Mouse (Mus musculus) midbrain, embryonic 13.5 days (tissue): ENCODE results near the gene Npr2. TPM values are rescaled to one million over a fixed set of nuclear protein-coding genes. Genes with fewer than 3 reads are reported as not detected.

Experiments used
- ATAC-seq: fragments of 200-750 bp; cut with Nextera tagmentation; 2 replicates; pipeline ENCODE4 v1.8.0; 2017; ENCODE audit warnings: mild to moderate bottlenecking, moderate TSS enrichment, moderate library complexity
- H3K27ac ChIP-seq: fragments of 300-500 bp; sonication (generic); 2 replicates; pipeline ENCODE4 v1.5.1; 2015; ENCODE audit warnings: inconsistent platforms, mild to moderate bottlenecking, moderate library complexity
- H3K27me3 ChIP-seq: fragments of 300-500 bp; sonication (generic); 2 replicates; pipeline ENCODE4 v1.6.1; 2015; ENCODE audit warnings: mild to moderate bottlenecking, inconsistent platforms
- H3K36me3 ChIP-seq: fragments of 300-500 bp; sonication (generic); 2 replicates; pipeline ENCODE4 v1.6.1; 2015; ENCODE audit warnings: mild to moderate bottlenecking, inconsistent platforms
- H3K4me1 ChIP-seq: fragments of 300-500 bp; sonication (generic); replicated peaks from 2 replicates; pipeline ENCODE4 v1.6.1; 2015; ENCODE audit warnings: inconsistent platforms
- H3K4me2 ChIP-seq: fragments of 300-500 bp; sonication (generic); replicated peaks from 2 replicates; pipeline ENCODE4 v1.6.1; 2015; ENCODE audit warnings: moderate library complexity, mild to moderate bottlenecking, inconsistent platforms
- H3K4me3 ChIP-seq: fragments of 300-500 bp; sonication (generic); replicated peaks from 2 replicates; pipeline ENCODE4 v1.5.1; 2015; ENCODE audit warnings: mild to moderate bottlenecking, inconsistent platforms
- H3K9ac ChIP-seq: fragments of 300-500 bp; sonication (generic); replicated peaks from 2 replicates; pipeline ENCODE4 v1.6.1; 2015; ENCODE audit warnings: mild to moderate bottlenecking, inconsistent platforms
- H3K9me3 ChIP-seq: fragments of 300-500 bp; sonication (generic); 2 replicates; pipeline ENCODE4 v1.6.1; 2016; ENCODE audit warnings: mild to moderate bottlenecking, inconsistent platforms
- WGBS: fragments of 180-500 bp; shearing (Covaris S2); methylation state at CpG from one replicate; pipeline ENCODE4 v1.1.7; 2015; 5-methylcytosine and 5-hydroxymethylcytosine counted together
- polyA plus RNA-seq: library from polyadenylated mRNA; unstranded; fragments of >200 nt; fragmentation: Nextera tagmentation; extraction: Ambion mirVana; gene quantifications from 2 replicates; pipeline ENCODE4 v1.2.1, GENCODE M21; 2015

The Npr2 gene
- polyA plus RNA-seq, 1 experiment from 2014 or later: 14.7 TPM

- H3K27ac ChIP-seq: peak overlapping the region; percentile 85
- no peaks in the 10 kb centered on the region for H3K9me3 ChIP-seq
- ATAC-seq: peak; percentile 28; the same call in 1 of the 2 replicates
- H3K9ac ChIP-seq: peak overlapping the region; percentile 95
- peak overlapping the region; percentile 63 for H3K4me3 ChIP-seq
- H3K27me3 ChIP-seq: no peaks in the 10 kb centered on the region; the same call in 1 of the 2 replicates
- H3K36me3 ChIP-seq: no peaks in the 10 kb centered on the region
- H3K4me1 ChIP-seq: peaks cover 38% of the 10 kb centered on the region
- H3K4me2 ChIP-seq: peak overlapping the region; percentile 90
- 42% methylated on average over 42 of the region's 42 CpGs for WGBS
Observed at GRCm38 (mm10) chr4:43631956-43632920, 503 bp downstream of the Npr2 start.

- no peak for ATAC-seq
- H3K9ac ChIP-seq: no peak overlapping the region
- H3K4me2 ChIP-seq: peak overlapping the region; percentile 90
- no peak overlapping the region for H3K27ac ChIP-seq
- peaks cover 38% of the 10 kb centered on the region for H3K4me1 ChIP-seq
- H3K4me3 ChIP-seq: 0 out of 2 replicates have a peak overlapping the region, but pooled peaks have one; percentile 63
- H3K27me3 ChIP-seq: no peaks in the 10 kb centered on the region; the same call in 1 of the 2 replicates
- H3K9me3 ChIP-seq: no peaks in the 10 kb centered on the region
- H3K36me3 ChIP-seq: no peaks in the 10 kb centered on the region
- 76% methylated on average over 8 of the region's 8 CpGs for WGBS
Observed at GRCm38 (mm10) chr4:43633296-43633695, 1.6 kb downstream of the Npr2 start.

- Histone ChIP-seq H3K4me1 (peaks cover 38% of the 10 kb centered on the region), H3K9ac (no peak overlapping the region)
Observed at GRCm38 (mm10) chr4:43633736-43634135, 2.0 kb downstream of the Npr2 start.

GRCm38 (mm10) chr4:43634621-43635374 lies 3.1 kb downstream of the Npr2 start:
- no peak for ATAC-seq
- H3K9ac ChIP-seq: no peak overlapping the region
- no peaks in the 10 kb centered on the region for H3K36me3 ChIP-seq
- H3K9me3 ChIP-seq: no peaks in the 10 kb centered on the region
- no peak overlapping the region for H3K27ac ChIP-seq
- no peaks in the 10 kb centered on the region; the same call in 1 of the 2 replicates for H3K27me3 ChIP-seq
- H3K4me1 ChIP-seq: peaks cover 38% of the 10 kb centered on the region
- no peak overlapping the region for H3K4me2 ChIP-seq
- 87% methylated on average over 7 of the region's 7 CpGs for WGBS
- H3K4me3 ChIP-seq: no peak overlapping the region

More at GRCm38 (mm10) chr4:43633736-43634135, 2.0 kb downstream of the Npr2 start:
- no peaks in the 10 kb centered on the region for H3K9me3 ChIP-seq
- no peaks in the 10 kb centered on the region for H3K36me3 ChIP-seq
- H3K4me2 ChIP-seq: peak overlapping the region; percentile 90
- no peak overlapping the region for H3K27ac ChIP-seq
- no peak for ATAC-seq
- no peaks in the 10 kb centered on the region; the same call in 1 of the 2 replicates for H3K27me3 ChIP-seq
- 97% methylated on average over 2 of the region's 2 CpGs for WGBS
- H3K4me3 ChIP-seq: no peak overlapping the region

GRCm38 (mm10) chr4:43636751-43637150 lies 5.0 kb downstream of the Npr2 start:
- peaks cover 25% of the 10 kb centered on the region for H3K4me1 ChIP-seq
- no peak overlapping the region for H3K4me2 ChIP-seq
- no peak overlapping the region for H3K27ac ChIP-seq
- H3K9ac ChIP-seq: no peak overlapping the region
- no peaks in the 10 kb centered on the region for H3K36me3 ChIP-seq
- H3K4me3 ChIP-seq: no peak overlapping the region
- H3K9me3 ChIP-seq: no peaks in the 10 kb centered on the region
- H3K27me3 ChIP-seq: no peaks in the 10 kb centered on the region; the same call in 1 of the 2 replicates
- no peak for ATAC-seq
- WGBS: 77% methylated on average over 6 of the region's 6 CpGs

GRCm38 (mm10) chr4:43640076-43640475 lies 8.3 kb downstream of the Npr2 start:
- H3K4me2 ChIP-seq: no peak overlapping the region
- no peak overlapping the region for H3K9ac ChIP-seq
- no peaks in the 10 kb centered on the region for H3K27me3 ChIP-seq
- no peak overlapping the region for H3K27ac ChIP-seq
- peaks cover 22% of the 10 kb centered on the region for H3K36me3 ChIP-seq
- no peaks in the 10 kb centered on the region for H3K4me1 ChIP-seq
- H3K9me3 ChIP-seq: no peaks in the 10 kb centered on the region
- WGBS: 83% methylated on average over 9 of the region's 9 CpGs
- ATAC-seq: no peak
- no peak overlapping the region for H3K4me3 ChIP-seq

- 81% methylated on average over 6 of the region's 6 CpGs for WGBS
- Histone ChIP-seq H3K27me3 (no peaks in the 10 kb centered on the region), H3K4me2 (no peak overlapping the region), H3K4me3 (no peak overlapping the region), H3K4me1 (no peaks in the 10 kb centered on the region), H3K9ac (no peak overlapping the region), H3K27ac (no peak overlapping the region), H3K36me3 (peaks cover 22% of the 10 kb centered on the region), H3K9me3 (no peaks in the 10 kb centered on the region)
- ATAC-seq: no peak
Observed at GRCm38 (mm10) chr4:43640491-43640890, 8.8 kb downstream of the Npr2 start.

GRCm38 (mm10) chr4:43649783-43650182 lies 18.0 kb downstream of the Npr2 start:
- 96% methylated on average over 3 of the region's 3 CpGs for WGBS
- H3K36me3 ChIP-seq: peaks cover 49% of the 10 kb centered on the region

GRCm38 (mm10) chr4:43652726-43653125 lies 21.0 kb downstream of the Npr2 start:
- Histone ChIP-seq H3K9ac (0 out of 2 replicates have a peak overlapping the region, but pooled peaks have one; percentile 10), H3K4me2 (peak overlapping the region; percentile 50)
- no peak for ATAC-seq

More at GRCm38 (mm10) chr4:43649783-43650182, 18.0 kb downstream of the Npr2 start:
- ATAC-seq: no peak
- no peaks in the 10 kb centered on the region for H3K27me3 ChIP-seq
- H3K4me1 ChIP-seq: peaks cover 13% of the 10 kb centered on the region
- H3K9me3 ChIP-seq: peaks cover 4% of the 10 kb centered on the region; the same call in 1 of the 2 replicates
- H3K4me2 ChIP-seq: no peak overlapping the region
- no peak overlapping the region for H3K9ac ChIP-seq
- H3K27ac ChIP-seq: no peak overlapping the region
- H3K4me3 ChIP-seq: no peak overlapping the region

GRCm38 (mm10) chr4:43653161-43654015 lies 21.7 kb downstream of the Npr2 start, which contains the start of gene Spag8:
TSS of gene Spag8 (minus strand) at chr4:43653594.
- 16% methylated on average over 24 of the region's 24 CpGs for whole genome bisulfite sequencing
- Histone ChIP-seq H3K36me3 (peaks cover 31% of the 10 kb centered on the region), H3K27ac (no peak within 1 kb of the TSS; the same call in 1 of the 2 replicates), H3K4me1 (peaks cover 25% of the 10 kb centered on the region), H3K27me3 (0 out of 2 replicates have a peak, but pooled peaks cover 1% of the 10 kb centered on the region), H3K9me3 (peaks cover 4% of the 10 kb centered on the region; the same call in 1 of the 2 replicates), H3K9ac (0 out of 2 replicates have a peak within 1 kb of the TSS, but pooled peaks have one; percentile 10), H3K4me2 (peak within 1 kb of the TSS; percentile 50), H3K4me3 (peak within 1 kb of the TSS; percentile 31)
- no peak for ATAC-seq

More at GRCm38 (mm10) chr4:43652726-43653125, 21.0 kb downstream of the Npr2 start:
- H3K4me1 ChIP-seq: peaks cover 25% of the 10 kb centered on the region
- H3K9me3 ChIP-seq: peaks cover 4% of the 10 kb centered on the region; the same call in 1 of the 2 replicates
- WGBS: 85% methylated on average over 4 of the region's 4 CpGs
- peak overlapping the region; percentile 31 for H3K4me3 ChIP-seq
- H3K36me3 ChIP-seq: peaks cover 37% of the 10 kb centered on the region
- no peaks in the 10 kb centered on the region for H3K27me3 ChIP-seq
- no peak overlapping the region; the same call in 1 of the 2 replicates for H3K27ac ChIP-seq
